In genomic region chr6:98855958-98856357, GRCm38 (mm10) we compare ENCODE assay signal across 16 mouse cellular contexts.
A peak's percentile ranks its signal among the peaks of the same experiment; 100 is the strongest.
DNase-seq lines count a peak whose midpoint lies in the region; TF ChIP-seq lines count a peak whose summit lies in the region.
"Had no signal": no experiment of that assay in that cellular context is flagged by ENCODE, and none has a peak within 500 bp of the region (broad histone marks: within the 10 kb centered on the region; RNA-seq: fewer than 3 reads in every experiment).

No protein-coding gene starts in this region.

- TF ChIP-seq POLR2A in myocyte (IDR thresholded peaks at IDR 0.05; ENCODE audit: insufficient read length, low read depth) = no peak

- H3K4me2 ChIP-seq in myocyte (ENCODE audit: low read depth) = no peak overlapping the region

- no peaks in the 10 kb centered on the region for H3K36me3 ChIP-seq in myocyte (ENCODE audit: control insufficient read depth, insufficient read depth)
- H3K36me3 ChIP-seq: G1E had no signal

- DNase-seq in spleen, postnatal 10 days (ENCODE audit: low spot score in 2 of 2) = no peak
- DNase-seq: adrenal gland, adult 2 months; adrenal gland, adult 8-10 months; adrenal gland, postnatal 10 days; adrenal gland, postnatal 14 days; adrenal gland, postnatal 25 days; adrenal gland, postnatal 36 days; B cell, adult 2 months; cerebellum, adult 11 months; cerebellum, adult 11-12 months; cerebellum, adult 18-20 months; cerebellum, adult 2 months had no signal

- no peaks in the 10 kb centered on the region for H3K79me2 ChIP-seq in myocyte (ENCODE audit: control insufficient read depth, insufficient read depth)

- no peak overlapping the region for H3K4me3 ChIP-seq in myocyte

- H3K27me3 ChIP-seq in myocyte (ENCODE audit: control insufficient read depth, insufficient read depth, insufficient read length) = no peaks in the 10 kb centered on the region
- H3K27me3 ChIP-seq: CH12.LX, Patski had no signal

- H3ac ChIP-seq in myocyte (ENCODE audit: control insufficient read depth, insufficient read length) = no peak overlapping the region

TF ChIP-seq in myocyte, 11 proteins besides CTCF, POLR2A, EP300 and RAD21:
- TF ChIP-seq MYOG (IDR thresholded peaks at IDR 0.05; ENCODE audit: control insufficient read depth in 1 of 3, insufficient read depth in 1 of 3, insufficient read length in 2 of 3, low read depth in 2 of 3) (peak in 1 of 3 experiments; percentile 68), TCF12 (IDR thresholded peaks at IDR 0.05; ENCODE audit: insufficient read depth, poor library complexity, severe bottlenecking) (no peak), MYOD1 (IDR thresholded peaks at IDR 0.05; ENCODE audit: control insufficient read depth in 1 of 3, insufficient read length in 2 of 3, low read depth in 2 of 3) (peak in 2 of 3 experiments; percentile 46 to 61), E2F4 (IDR thresholded peaks at IDR 0.05; ENCODE audit: insufficient read depth) (no peak), USF1 (IDR thresholded peaks at IDR 0.05; ENCODE audit: low read depth) (no peak), TCF3 (IDR thresholded peaks at IDR 0.05; ENCODE audit: insufficient read length, low read depth) (no peak), POLR2AphosphoS2 (IDR thresholded peaks at IDR 0.05; ENCODE audit: insufficient read length, low read depth) (no peak), REST (IDR thresholded peaks at IDR 0.05; ENCODE audit: insufficient read depth, insufficient read length) (no peak), SRF (IDR thresholded peaks at IDR 0.05; ENCODE audit: control insufficient read depth, insufficient read length, low read depth) (no peak)
TF ChIP-seq in myocyte: peak in this region for 2.
